Mouse (Mus musculus): ENCODE results near the gene Hist1h2bg.
"Not testable (repeated sequence)": the region's sequence is repeated elsewhere in the genome, so short reads cannot be mapped to it uniquely, and the experiment has no call there.

- not testable (repeated sequence) for TF ChIP-seq EP300, CTCF (IDR thresholded peaks at IDR 0.05)
Observed at GRCm38 (mm10) chr13:23561531-23561882, 9.7 kb upstream of the Hist1h2bg start.

Data from lung, postnatal 0 days (tissue).